Mouse (Mus musculus) brown adipose tissue, adult 24 weeks (tissue): ENCODE measurements around the gene Ampd3. TPM values are rescaled to one million over a fixed set of nuclear protein-coding genes. Genes with fewer than 3 reads are reported as not detected.

Experiments
- H3K27ac ChIP-seq: fragments of 200-500 bp; replicated peaks from 2 replicates; pipeline ENCODE4 v1.5.1; 2012; ENCODE audit warnings: low read depth, mild to moderate bottlenecking, low read length
- H3K4me1 ChIP-seq: fragments of 200-500 bp; 2 replicates; pipeline ENCODE4 v1.6.1; 2012; ENCODE audit warnings: low read length, mixed read lengths; ENCODE audit not compliant: control insufficient read depth, insufficient read depth, insufficient read length
- H3K4me3 ChIP-seq: fragments of 200-500 bp; 2 replicates; pipeline ENCODE4 v1.5.1; 2012; ENCODE audit warnings: low read depth, mild to moderate bottlenecking, low read length, moderate library complexity; ENCODE audit not compliant: insufficient read depth
- polyA plus RNA-seq: library from polyadenylated mRNA; stranded (reverse); fragments of >200 nt; gene quantifications from 2 replicates; pipeline ENCODE4 v1.2.4, GENCODE M21; 2012; ENCODE audit not compliant: missing spikeins, insufficient read depth, insufficient read length

The Ampd3 gene
- 22.4 and 30.0 TPM in 2 replicates for polyA plus RNA-seq

- H3K27ac ChIP-seq, result peak within 1 kb of the TSS; percentile 96
- H3K4me1 ChIP-seq, result peaks cover 25% of the 10 kb centered on the region
- peak within 1 kb of the TSS; percentile 80 for H3K4me3 ChIP-seq
These were observed at the start of gene Ampd3 for GRCm38 (mm10) chr7:110768001-110768400. TSS of gene Ampd3 (plus strand) at chr7:110768206.

GRCm38 (mm10) chr7:110718505-110718904, 49.5 kb upstream of the Ampd3 start:
- Histone ChIP-seq H3K4me1 (peaks cover 22% of the 10 kb centered on the region), H3K27ac (no peak overlapping the region), H3K4me3 (no peak overlapping the region)

GRCm38 (mm10) chr7:110719857-110720256, 48.1 kb upstream of the Ampd3 start:
- Histone ChIP-seq H3K4me1 (peaks cover 21% of the 10 kb centered on the region), H3K4me3 (no peak overlapping the region)

GRCm38 (mm10) chr7:110722183-110722582, 45.8 kb upstream of the Ampd3 start:
- Histone ChIP-seq H3K27ac (no peak overlapping the region), H3K4me3 (no peak overlapping the region), H3K4me1 (peaks cover 5% of the 10 kb centered on the region; the same call in 1 of the 2 replicates)

More at GRCm38 (mm10) chr7:110719857-110720256, 48.1 kb upstream of the Ampd3 start:
- no peak overlapping the region for H3K27ac ChIP-seq

- no peak overlapping the region for H3K4me3 ChIP-seq
- no peaks in the 10 kb centered on the region for H3K4me1 ChIP-seq
- H3K27ac ChIP-seq, result no peak overlapping the region
These were observed 41.0 kb upstream of the Ampd3 start for GRCm38 (mm10) chr7:110727049-110727448.

- Histone ChIP-seq H3K4me3 (no peak overlapping the region), H3K27ac (no peak overlapping the region), H3K4me1 (no peaks in the 10 kb centered on the region)
These were observed 39.1 kb upstream of the Ampd3 start for GRCm38 (mm10) chr7:110728876-110729275.

- Histone ChIP-seq H3K27ac (no peak overlapping the region), H3K4me1 (no peaks in the 10 kb centered on the region), H3K4me3 (no peak overlapping the region)
These were observed 38.7 kb upstream of the Ampd3 start for GRCm38 (mm10) chr7:110729295-110729694.

GRCm38 (mm10) chr7:110731091-110731967, 36.7 kb upstream of the Ampd3 start:
- no peak overlapping the region for H3K4me3 ChIP-seq
- peak overlapping the region; percentile 41 for H3K27ac ChIP-seq
- H3K4me1 ChIP-seq, result no peaks in the 10 kb centered on the region

- no peaks in the 10 kb centered on the region for H3K4me1 ChIP-seq
- peak overlapping the region; percentile 49; the same call in 1 of the 2 replicates for H3K27ac ChIP-seq
- no peak overlapping the region for H3K4me3 ChIP-seq
These were observed 35.9 kb upstream of the Ampd3 start for GRCm38 (mm10) chr7:110732001-110732632.

- H3K4me1 ChIP-seq, result peaks cover 3% of the 10 kb centered on the region; the same call in 1 of the 2 replicates
- no peak overlapping the region for H3K4me3 ChIP-seq
- H3K27ac ChIP-seq, result no peak overlapping the region
These were observed 31.1 kb upstream of the Ampd3 start for GRCm38 (mm10) chr7:110736914-110737313.

- Histone ChIP-seq H3K27ac (peak overlapping the region; percentile 21; the same call in 1 of the 2 replicates), H3K4me3 (no peak overlapping the region), H3K4me1 (peaks cover 3% of the 10 kb centered on the region; the same call in 1 of the 2 replicates)
These were observed 28.2 kb upstream of the Ampd3 start for GRCm38 (mm10) chr7:110739764-110740163.

GRCm38 (mm10) chr7:110740188-110740587, 27.8 kb upstream of the Ampd3 start:
- Histone ChIP-seq H3K4me1 (peaks cover 3% of the 10 kb centered on the region; the same call in 1 of the 2 replicates), H3K27ac (no peak overlapping the region), H3K4me3 (no peak overlapping the region)

- Histone ChIP-seq H3K27ac (no peak overlapping the region), H3K4me3 (no peak overlapping the region), H3K4me1 (peaks cover 3% of the 10 kb centered on the region; the same call in 1 of the 2 replicates)
These were observed 26.0 kb upstream of the Ampd3 start for GRCm38 (mm10) chr7:110742022-110742421.

GRCm38 (mm10) chr7:110746087-110746562, 21.9 kb upstream of the Ampd3 start:
- Histone ChIP-seq H3K27ac (no peak overlapping the region), H3K4me3 (no peak overlapping the region), H3K4me1 (no peaks in the 10 kb centered on the region)

- H3K27ac ChIP-seq, result no peak overlapping the region
- no peaks in the 10 kb centered on the region for H3K4me1 ChIP-seq
- H3K4me3 ChIP-seq, result no peak overlapping the region
These were observed 21.2 kb upstream of the Ampd3 start for GRCm38 (mm10) chr7:110746809-110747208.
